Mouse (Mus musculus) limb, embryonic 11.5 days (tissue): ENCODE results near the gene Sncg. TPM values are rescaled to one million over a fixed set of nuclear protein-coding genes. Genes with fewer than 3 reads are reported as not detected.
A peak's percentile ranks its signal among the peaks of the same experiment; 100 is the strongest.

Experiments
- ATAC-seq: fragments of 200-750 bp; cut with Nextera tagmentation; 2 replicates; pipeline ENCODE4 v1.8.0; 2017; ENCODE audit warnings: low read depth; ENCODE audit not compliant: insufficient number of reproducible peaks, low FRiP score, low TSS enrichment
- DNase-seq: peaks from one replicate; pipeline ENCODE4 v3.0.0-alpha.2; 2015; ENCODE audit warnings: low spot score
- H3K27ac ChIP-seq: fragments of 300-500 bp; sonication (generic); replicated peaks from 2 replicates; pipeline ENCODE4 v1.5.1; 2014; ENCODE audit warnings: low read depth, mild to moderate bottlenecking, low read length
- H3K27me3 ChIP-seq: fragments of 300-500 bp; sonication (generic); 2 replicates; pipeline ENCODE4 v1.6.1; 2014; ENCODE audit warnings: mild to moderate bottlenecking, low read length, mixed read lengths; ENCODE audit not compliant: control insufficient read depth, insufficient read depth
- H3K36me3 ChIP-seq: fragments of 300-500 bp; sonication (generic); 2 replicates; pipeline ENCODE4 v1.6.1; 2014; ENCODE audit warnings: mild to moderate bottlenecking, low read length, moderate library complexity, mixed read lengths; ENCODE audit not compliant: control insufficient read depth, insufficient read depth
- H3K4me1 ChIP-seq: fragments of 300-500 bp; sonication (generic); 2 replicates; pipeline ENCODE4 v1.6.1; 2014; ENCODE audit warnings: low read length, mixed read lengths; ENCODE audit not compliant: control insufficient read depth, insufficient read depth
- H3K4me2 ChIP-seq: fragments of 300-500 bp; sonication (generic); 2 replicates; pipeline ENCODE4 v1.6.1; 2014; ENCODE audit warnings: low read depth, mild to moderate bottlenecking, moderate library complexity; ENCODE audit not compliant: severe bottlenecking
- H3K4me3 ChIP-seq: fragments of 300-500 bp; sonication (generic); 2 replicates; pipeline ENCODE4 v1.5.1; 2014; ENCODE audit warnings: low read depth, low read length
- H3K9ac ChIP-seq: fragments of 300-500 bp; sonication (generic); 2 replicates; pipeline ENCODE4 v1.6.1; 2014; ENCODE audit warnings: mild to moderate bottlenecking, low read length
- H3K9me3 ChIP-seq: fragments of 300-500 bp; sonication (generic); 2 replicates; pipeline ENCODE4 v1.6.1; 2016; ENCODE audit warnings: low read length; ENCODE audit not compliant: control insufficient read depth
- WGBS: fragments of 180-500 bp; shearing (Covaris S2); extraction: QIAGEN DNeasy Blood & Tissue Kit; methylation state at CpG from one replicate; pipeline ENCODE4 v1.1.7; 2014; 5-methylcytosine and 5-hydroxymethylcytosine counted together
- polyA plus RNA-seq: library from polyadenylated mRNA; unstranded; fragments of >200 nt; fragmentation: Nextera tagmentation; extraction: Ambion mirVana; gene quantifications from 2 replicates; pipeline ENCODE4 v1.2.1, GENCODE M21; 2014

The Sncg gene
- polyA plus RNA-seq, 1 experiment from 2014 or later, result 3.5 TPM

GRCm38 (mm10) chr14:34375941-34376340 is 1.4 kb upstream of the Sncg start:
- no peak overlapping the region for H3K4me3 ChIP-seq
- H3K9ac ChIP-seq, result no peak overlapping the region; the same call in 1 of the 2 replicates
- H3K9me3 ChIP-seq, result no peaks in the 10 kb centered on the region
- H3K27me3 ChIP-seq, result no peaks in the 10 kb centered on the region
- H3K4me2 ChIP-seq, result no peak overlapping the region
- ATAC-seq, result no peak
- H3K27ac ChIP-seq, result no peak overlapping the region
- WGBS, result 65% methylated on average over 5 of the region's 5 CpGs
- no peaks in the 10 kb centered on the region for H3K36me3 ChIP-seq
- peaks cover 8% of the 10 kb centered on the region for H3K4me1 ChIP-seq
- DNase-seq, result no peak

DNA sequence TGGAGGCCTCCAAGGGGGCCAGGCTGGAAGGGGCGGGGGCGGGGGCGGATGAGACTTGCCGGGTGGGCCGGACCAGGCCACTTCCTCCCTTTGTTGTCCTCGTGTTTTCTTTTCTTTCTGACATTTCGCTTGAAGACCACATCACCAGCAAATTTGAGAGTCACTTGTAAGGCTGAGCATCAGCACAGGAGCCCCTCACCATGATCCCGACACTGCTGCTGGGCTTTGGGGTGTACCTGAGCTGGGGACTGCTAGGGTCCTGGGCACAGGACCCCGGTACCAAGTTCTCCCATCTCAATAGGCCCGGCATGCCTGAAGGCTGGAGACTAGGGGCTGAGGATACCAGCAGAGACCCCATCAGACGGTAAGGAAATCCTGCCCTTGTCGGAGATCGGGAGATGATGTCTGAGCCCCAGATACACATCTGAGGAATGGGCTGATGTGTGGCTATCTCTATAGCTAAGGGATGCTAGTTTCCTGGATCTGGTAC is 871 bp upstream of the Sncg start, which contains the start of gene Mmrn2:
Gene Mmrn2, plus strand, starts transcription at position 51 of the 490 bp plus-strand sequence.
- DNase-seq (no peak), ATAC-seq (no peak)
- Histone ChIP-seq H3K36me3 (no peaks in the 10 kb centered on the region), H3K4me3 (no peak within 1 kb of the TSS), H3K4me2 (no peak within 1 kb of the TSS), H3K9ac (no peak within 1 kb of the TSS; the same call in none of the 2 replicates), H3K27ac (no peak within 1 kb of the TSS), H3K9me3 (no peaks in the 10 kb centered on the region), H3K27me3 (no peaks in the 10 kb centered on the region), H3K4me1 (peaks cover 8% of the 10 kb centered on the region)
- 75% methylated on average over 13 of the region's 13 CpGs for WGBS

- 83% methylated on average over 6 of the region's 6 CpGs for WGBS
- ATAC-seq (no peak), DNase-seq (no peak)
- H3K4me2 ChIP-seq, result no peak overlapping the region
- H3K27me3 ChIP-seq, result no peaks in the 10 kb centered on the region
- H3K4me3 ChIP-seq, result no peak overlapping the region
- H3K36me3 ChIP-seq, result no peaks in the 10 kb centered on the region
- no peak overlapping the region for H3K27ac ChIP-seq
- H3K9ac ChIP-seq, result no peak overlapping the region
- H3K4me1 ChIP-seq, result peaks cover 4% of the 10 kb centered on the region; the same call in 1 of the 2 replicates
- no peaks in the 10 kb centered on the region for H3K9me3 ChIP-seq
Measured at GRCm38 (mm10) chr14:34373581-34373980, 1.0 kb downstream of the Sncg start.

- ATAC-seq (no peak), DNase-seq (peak; percentile 57)
- H3K4me3 ChIP-seq, result no peak overlapping the region
- H3K9me3 ChIP-seq, result no peaks in the 10 kb centered on the region
- no peak overlapping the region for H3K9ac ChIP-seq
- H3K4me2 ChIP-seq, result no peak overlapping the region
- H3K27ac ChIP-seq, result no peak overlapping the region
- no peaks in the 10 kb centered on the region for H3K27me3 ChIP-seq
- H3K4me1 ChIP-seq, result no peaks in the 10 kb centered on the region
- H3K36me3 ChIP-seq, result no peaks in the 10 kb centered on the region
- WGBS, result 83% methylated on average over 6 of the region's 6 CpGs
Measured at GRCm38 (mm10) chr14:34372646-34373045, 1.9 kb downstream of the Sncg start.

DNA sequence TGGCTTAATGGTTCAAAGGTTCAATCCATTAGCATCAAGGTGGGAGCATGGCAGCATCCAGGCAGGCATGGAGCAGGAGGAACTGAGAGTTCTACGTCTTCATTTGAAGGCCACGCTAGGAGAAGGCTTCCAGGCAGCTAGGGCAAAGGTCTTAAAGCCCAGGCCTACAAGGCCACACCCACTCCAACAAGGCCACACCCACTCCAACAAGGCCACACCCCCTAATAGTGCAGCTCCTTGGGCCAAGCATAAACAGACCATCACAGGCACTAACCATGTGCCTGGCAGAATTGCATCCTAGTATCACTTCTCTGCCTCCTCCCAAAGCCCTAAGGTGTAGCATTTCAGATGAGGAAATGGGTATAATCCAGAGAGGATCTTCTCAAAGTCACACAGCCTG is 2.8 kb downstream of the Sncg start:
- H3K4me1 ChIP-seq, result no peaks in the 10 kb centered on the region
- H3K4me3 ChIP-seq, result no peak overlapping the region
- no peak overlapping the region for H3K27ac ChIP-seq
- DNase-seq (no peak), ATAC-seq (no peak)
- H3K36me3 ChIP-seq, result no peaks in the 10 kb centered on the region
- H3K9me3 ChIP-seq, result no peaks in the 10 kb centered on the region
- no peak overlapping the region for H3K9ac ChIP-seq
- H3K4me2 ChIP-seq, result no peak overlapping the region
- no peaks in the 10 kb centered on the region for H3K27me3 ChIP-seq
- WGBS, result 60% methylated on average over 2 of the region's 2 CpGs

GRCm38 (mm10) chr14:34370921-34371320 is 3.7 kb downstream of the Sncg start:
- no peak for DNase-seq
- Histone ChIP-seq H3K4me1 (no peaks in the 10 kb centered on the region), H3K4me2 (no peak overlapping the region), H3K9me3 (no peaks in the 10 kb centered on the region), H3K36me3 (no peaks in the 10 kb centered on the region), H3K9ac (no peak overlapping the region), H3K4me3 (no peak overlapping the region), H3K27me3 (no peaks in the 10 kb centered on the region), H3K27ac (no peak overlapping the region)
- 88% methylated on average over 3 of the region's 3 CpGs for WGBS
- no peak for ATAC-seq

DNA sequence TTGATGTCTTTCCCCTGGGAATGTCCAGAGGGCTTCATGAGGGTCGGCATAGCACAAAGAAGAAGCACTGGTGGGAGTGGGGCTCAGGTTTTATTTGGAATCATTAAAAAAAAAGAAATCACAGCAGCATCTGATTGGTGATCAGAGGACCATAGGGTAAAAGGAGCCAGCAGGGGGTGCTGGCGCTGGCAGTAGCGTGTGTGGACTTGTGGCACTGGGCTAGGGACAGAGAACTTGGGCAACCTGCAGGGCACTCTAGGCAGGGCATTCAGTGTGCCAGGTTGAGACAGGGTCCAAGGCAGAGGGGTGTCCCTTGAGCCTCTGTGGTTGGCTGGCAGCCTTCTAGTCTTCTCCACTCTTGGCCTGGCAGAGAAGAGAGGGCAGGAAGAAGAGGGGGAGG is 4.4 kb downstream of the Sncg start:
- H3K4me1 ChIP-seq, result no peaks in the 10 kb centered on the region
- H3K9me3 ChIP-seq, result no peaks in the 10 kb centered on the region
- DNase-seq, result no peak
- H3K36me3 ChIP-seq, result no peaks in the 10 kb centered on the region
- H3K4me2 ChIP-seq, result no peak overlapping the region
- H3K27me3 ChIP-seq, result no peaks in the 10 kb centered on the region
- no peak overlapping the region for H3K4me3 ChIP-seq
- WGBS, result 56% methylated on average over 3 of the region's 3 CpGs
- no peak overlapping the region for H3K9ac ChIP-seq
- ATAC-seq, result no peak
- H3K27ac ChIP-seq, result no peak overlapping the region

- H3K27ac ChIP-seq, result no peak overlapping the region
- no peak overlapping the region for H3K4me2 ChIP-seq
- ATAC-seq (no peak), DNase-seq (no peak)
- H3K4me1 ChIP-seq, result peaks cover 5% of the 10 kb centered on the region; the same call in 1 of the 2 replicates
- no peak overlapping the region for H3K9ac ChIP-seq
- no peak overlapping the region for H3K4me3 ChIP-seq
- no peaks in the 10 kb centered on the region; the same call in 1 of the 2 replicates for H3K9me3 ChIP-seq
- peaks cover 6% of the 10 kb centered on the region; the same call in 1 of the 2 replicates for H3K27me3 ChIP-seq
- 88% methylated on average over 2 of the region's 2 CpGs for WGBS
- H3K36me3 ChIP-seq, result no peaks in the 10 kb centered on the region
Measured at GRCm38 (mm10) chr14:34365147-34365507, 9.5 kb downstream of the Sncg start.
